Mouse (Mus musculus): ENCODE data around the gene 5730522E02Rik.

5730522E02Rik gene

DNA sequence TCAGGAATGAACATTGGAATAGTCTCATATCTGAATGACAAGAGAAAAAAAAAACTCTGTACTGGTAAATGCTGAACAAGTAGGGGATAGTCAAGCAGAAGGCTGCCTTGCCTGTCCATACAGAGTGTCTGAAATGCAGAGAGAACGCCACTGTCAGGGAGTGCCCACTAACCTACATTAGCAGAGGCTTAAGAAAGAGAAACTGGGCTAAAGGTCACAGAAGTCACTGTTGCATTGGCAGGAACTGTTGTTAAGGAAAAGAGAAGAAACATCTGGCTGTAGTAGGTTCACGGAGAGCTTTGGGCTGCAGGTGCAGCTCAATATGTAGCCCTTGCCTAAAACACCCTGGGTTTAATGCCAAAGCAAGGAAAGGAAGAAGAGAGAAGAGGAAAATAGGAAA is 82.2 kb downstream of the 5730522E02Rik start:
- no peak for DNase-seq (ENCODE audit: low spot score in 2 of 2)

DNA sequence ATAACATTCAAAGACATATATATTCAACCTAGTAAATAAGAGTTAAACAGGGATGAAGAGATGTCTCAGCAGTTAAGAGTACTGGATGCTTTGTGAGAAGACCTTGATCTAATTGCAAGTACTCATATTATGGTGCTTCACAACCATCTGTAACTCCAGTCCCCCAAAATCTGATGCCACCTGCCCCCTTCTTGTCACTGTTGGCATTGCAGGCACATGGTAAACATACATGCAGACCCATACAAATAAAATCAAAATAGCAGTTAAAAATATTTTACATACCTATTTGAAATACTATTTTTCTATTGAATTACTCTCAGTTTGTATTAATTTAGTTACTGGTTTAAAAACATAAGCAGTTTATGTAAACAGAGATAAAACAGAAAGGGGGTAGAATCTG is 84.6 kb downstream of the 5730522E02Rik start:
- no peak for DNase-seq (ENCODE audit: low spot score in 2 of 2)

GRCm38 (mm10) chr11:26120781-26121557 is 89.6 kb downstream of the 5730522E02Rik start:
- DNase-seq (ENCODE audit: low spot score in 2 of 2) = no peak

DNA sequence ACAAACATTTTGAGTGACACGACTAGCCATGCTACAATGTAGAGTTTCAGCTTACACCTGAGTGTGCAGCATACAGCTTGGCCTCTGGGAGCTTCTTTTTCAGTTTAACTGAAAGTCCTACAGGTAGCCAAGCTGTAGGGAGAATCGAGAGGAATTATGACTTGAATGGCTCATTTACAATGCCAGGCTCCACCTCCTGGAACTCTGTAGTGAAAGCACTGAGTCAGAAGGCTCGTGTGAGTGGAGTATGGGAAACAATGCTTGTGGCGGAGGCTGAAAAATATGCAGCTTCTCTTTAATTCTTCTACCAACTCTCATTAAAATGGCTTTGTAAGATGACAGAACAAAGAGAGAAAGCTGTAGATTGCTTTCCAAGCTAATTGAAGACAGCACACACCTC is 92.9 kb downstream of the 5730522E02Rik start:
- no peak for DNase-seq (ENCODE audit: low spot score in 2 of 2)

DNA sequence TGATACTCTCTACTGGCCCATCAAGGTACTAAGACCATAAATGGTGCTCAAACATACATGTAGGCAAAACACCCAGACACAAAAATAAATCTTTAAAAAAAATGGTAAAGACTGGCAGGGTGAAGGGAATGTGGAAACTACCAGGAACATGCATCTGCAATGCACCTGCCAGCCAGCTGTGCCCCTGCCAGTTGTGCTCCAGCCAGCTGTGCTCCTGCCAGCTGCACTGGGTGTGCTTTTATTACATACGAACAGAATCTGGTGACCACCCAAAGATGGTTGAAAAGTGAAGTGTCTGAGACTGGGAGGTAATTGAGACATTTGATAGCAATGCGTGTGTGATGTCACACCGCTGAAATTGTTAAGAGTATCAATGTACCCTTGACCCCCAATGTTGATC is 98.4 kb downstream of the 5730522E02Rik start:
- DNase-seq (ENCODE audit: low spot score in 2 of 2) = no peak

DNA sequence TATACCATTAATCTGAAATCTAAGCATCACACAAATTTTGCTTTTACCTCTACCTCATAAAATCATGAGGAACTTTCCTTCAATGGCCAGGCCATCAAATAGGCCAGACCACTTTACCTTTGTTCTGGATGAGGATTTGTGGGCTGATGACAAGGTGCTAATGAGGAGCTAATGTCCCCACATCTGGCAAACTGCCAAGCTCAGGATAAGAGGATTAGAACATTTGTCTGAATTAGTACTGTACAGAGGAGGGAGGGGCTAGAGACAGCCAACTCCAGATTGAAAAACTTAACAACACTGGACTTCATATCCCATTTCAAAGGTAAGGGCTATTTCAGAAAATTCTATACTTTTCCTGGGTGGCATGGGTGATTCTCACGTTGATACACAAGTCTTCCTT is 101.9 kb downstream of the 5730522E02Rik start:
- DNase-seq (ENCODE audit: low spot score in 2 of 2) = no peak

GRCm38 (mm10) chr11:26104680-26105079 is 105.9 kb downstream of the 5730522E02Rik start:
- DNase-seq (ENCODE audit: low spot score in 2 of 2) = no peak

DNA sequence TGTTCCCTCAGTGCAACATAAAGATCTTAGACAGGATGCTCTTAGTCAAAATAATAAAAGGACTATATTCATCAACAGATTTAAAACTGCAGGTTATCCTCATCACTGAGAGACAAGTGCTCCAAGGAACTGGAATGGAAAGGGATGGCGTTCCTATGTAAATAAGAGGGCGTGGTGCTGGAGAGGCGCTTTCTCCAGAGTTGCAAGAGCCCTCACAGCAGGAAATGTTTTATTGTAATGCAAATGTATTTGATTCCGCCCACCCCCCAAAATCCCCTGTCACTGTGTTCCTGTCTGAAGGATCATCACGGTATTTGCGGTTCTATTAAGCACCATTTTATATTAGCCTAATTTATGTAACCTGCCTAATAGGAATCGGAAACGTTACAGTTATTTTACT is 106.9 kb downstream of the 5730522E02Rik start:
- no peak for DNase-seq (ENCODE audit: low spot score in 2 of 2)

GRCm38 (mm10) chr11:26102878-26103277 is 107.7 kb downstream of the 5730522E02Rik start:
- no peak for DNase-seq (ENCODE audit: low spot score in 2 of 2)

- no peak for DNase-seq (ENCODE audit: low spot score in 2 of 2)
These were observed 110.5 kb downstream of the 5730522E02Rik start for GRCm38 (mm10) chr11:26100077-26100476.

DNA sequence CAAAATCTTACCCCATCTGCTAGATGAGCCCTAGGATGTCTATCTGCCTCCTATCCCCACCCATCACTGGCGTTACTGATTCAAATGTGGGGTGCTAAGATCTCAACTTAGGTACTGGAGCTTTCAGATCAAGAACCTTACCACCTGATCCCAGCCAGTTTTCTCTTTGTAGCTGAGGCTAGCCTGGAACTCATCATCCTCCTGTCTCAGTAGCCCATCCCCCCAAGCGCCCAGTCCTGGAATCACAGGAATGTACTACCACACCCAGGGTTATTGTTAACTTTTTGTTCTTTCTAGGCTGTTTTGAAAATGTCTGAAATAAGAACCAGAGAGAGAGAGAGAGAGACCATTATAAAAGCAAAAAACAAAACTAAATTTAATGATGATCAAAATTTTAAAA is 111.6 kb downstream of the 5730522E02Rik start:
- no peak for DNase-seq (ENCODE audit: low spot score in 2 of 2)

- no peak for DNase-seq (ENCODE audit: low spot score in 2 of 2)
These were observed 114.5 kb downstream of the 5730522E02Rik start for GRCm38 (mm10) chr11:26096095-26096494.

- DNase-seq (ENCODE audit: low spot score in 2 of 2) = no peak
These were observed 121.6 kb downstream of the 5730522E02Rik start for GRCm38 (mm10) chr11:26088993-26089392.

- no peak for DNase-seq (ENCODE audit: low spot score in 2 of 2)
These were observed 123.9 kb downstream of the 5730522E02Rik start for GRCm38 (mm10) chr11:26086679-26087078.

- no peak for DNase-seq (ENCODE audit: low spot score in 2 of 2)
These were observed 125.1 kb downstream of the 5730522E02Rik start for GRCm38 (mm10) chr11:26085380-26086035.

GRCm38 (mm10) chr11:26076335-26076734 is 134.2 kb downstream of the 5730522E02Rik start:
- no peak for DNase-seq (ENCODE audit: low spot score in 2 of 2)

DNA sequence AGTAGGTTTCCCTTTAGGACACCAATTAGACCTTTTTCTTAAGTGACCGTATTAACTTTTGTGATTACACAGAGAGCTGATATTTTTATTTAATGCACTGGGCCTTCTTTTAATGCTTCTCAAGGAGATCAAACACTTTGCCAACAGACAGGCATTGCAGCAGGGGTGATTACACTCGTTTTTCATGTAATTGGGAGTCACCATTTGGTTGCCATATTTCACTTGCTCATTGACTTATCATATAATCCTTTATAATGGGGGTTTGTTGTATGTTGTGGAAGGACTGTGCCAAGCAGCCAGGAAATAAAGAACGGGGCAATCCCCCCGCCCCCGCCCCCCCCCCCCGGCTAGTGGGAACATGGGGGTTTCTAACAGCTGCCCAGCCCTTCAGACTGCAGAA is 135.0 kb downstream of the 5730522E02Rik start:
- DNase-seq (ENCODE audit: low spot score in 2 of 2) = no peak

DNA sequence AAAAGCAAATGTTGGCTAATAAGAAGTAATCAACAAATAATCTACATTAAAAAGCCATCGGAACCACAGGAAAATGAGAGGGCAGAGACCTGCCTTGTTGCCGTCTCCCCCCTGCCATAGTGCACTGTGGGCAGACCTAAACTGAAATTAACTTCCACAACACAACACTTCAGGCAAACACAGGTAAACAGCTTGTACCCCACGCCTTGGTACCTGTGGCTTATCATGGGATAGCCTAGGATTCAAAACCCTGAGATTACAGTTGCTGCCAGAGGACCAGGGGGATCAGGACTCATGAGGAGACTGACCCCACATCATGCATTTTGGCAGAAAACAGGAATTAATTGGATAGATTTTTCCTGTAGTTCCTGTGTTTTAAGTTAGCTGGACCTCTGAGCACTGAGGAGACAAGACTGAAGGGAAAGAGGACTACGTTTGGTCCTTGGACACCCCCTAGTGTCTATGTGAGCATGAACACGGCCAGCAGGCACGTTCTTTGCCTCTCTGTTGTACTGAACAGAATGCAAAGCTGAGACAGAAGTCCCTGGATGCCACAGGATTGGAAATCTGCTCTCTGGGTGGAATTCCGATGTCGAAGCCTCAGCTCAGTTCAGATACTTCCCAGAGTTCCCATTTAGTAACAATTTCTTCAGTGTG is 136.8 kb downstream of the 5730522E02Rik start:
- DNase-seq (ENCODE audit: low spot score in 2 of 2) = no peak

DNA sequence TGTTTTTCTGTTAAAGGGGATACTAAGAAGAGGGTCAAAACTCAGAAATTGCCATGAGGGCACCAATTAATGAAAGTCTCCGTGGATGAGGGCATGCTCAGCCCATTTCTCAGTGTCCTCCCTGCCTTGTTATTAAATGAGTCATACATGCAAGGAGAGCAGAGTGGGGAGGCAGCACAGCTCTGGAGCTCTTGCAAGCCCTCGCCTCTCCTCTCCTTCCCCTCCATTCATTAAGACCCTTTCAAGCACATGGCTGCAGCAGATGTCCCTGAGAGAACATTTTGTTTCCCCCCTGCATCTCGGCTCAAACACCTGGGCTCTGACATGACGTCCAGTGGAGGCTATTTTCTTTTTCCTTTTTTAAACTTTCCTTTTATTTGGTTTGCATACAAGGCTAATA is 138.5 kb downstream of the 5730522E02Rik start:
- no peak for DNase-seq (ENCODE audit: low spot score in 2 of 2)

- no peak for DNase-seq (ENCODE audit: low spot score in 2 of 2)
These were observed 147.3 kb downstream of the 5730522E02Rik start for GRCm38 (mm10) chr11:26063252-26063651.

- DNase-seq (ENCODE audit: low spot score in 2 of 2) = no peak
These were observed 149.0 kb downstream of the 5730522E02Rik start for GRCm38 (mm10) chr11:26061471-26062137.

GRCm38 (mm10) chr11:26013527-26013926 is 197.0 kb downstream of the 5730522E02Rik start:
- DNase-seq (ENCODE audit: low spot score in 2 of 2) = no peak
